Mouse (Mus musculus): ENCODE measurements around the gene Kcnip1. TPM values are rescaled to one million over a fixed set of nuclear protein-coding genes. Genes with fewer than 3 reads are reported as not detected.
A peak's percentile ranks its signal among the peaks of the same experiment; 100 is the strongest.

Gene Kcnip1
- total and polyA plus RNA-seq, 2 experiments from 2014 or later = 0.05 TPM; not detected in 1

DNA sequence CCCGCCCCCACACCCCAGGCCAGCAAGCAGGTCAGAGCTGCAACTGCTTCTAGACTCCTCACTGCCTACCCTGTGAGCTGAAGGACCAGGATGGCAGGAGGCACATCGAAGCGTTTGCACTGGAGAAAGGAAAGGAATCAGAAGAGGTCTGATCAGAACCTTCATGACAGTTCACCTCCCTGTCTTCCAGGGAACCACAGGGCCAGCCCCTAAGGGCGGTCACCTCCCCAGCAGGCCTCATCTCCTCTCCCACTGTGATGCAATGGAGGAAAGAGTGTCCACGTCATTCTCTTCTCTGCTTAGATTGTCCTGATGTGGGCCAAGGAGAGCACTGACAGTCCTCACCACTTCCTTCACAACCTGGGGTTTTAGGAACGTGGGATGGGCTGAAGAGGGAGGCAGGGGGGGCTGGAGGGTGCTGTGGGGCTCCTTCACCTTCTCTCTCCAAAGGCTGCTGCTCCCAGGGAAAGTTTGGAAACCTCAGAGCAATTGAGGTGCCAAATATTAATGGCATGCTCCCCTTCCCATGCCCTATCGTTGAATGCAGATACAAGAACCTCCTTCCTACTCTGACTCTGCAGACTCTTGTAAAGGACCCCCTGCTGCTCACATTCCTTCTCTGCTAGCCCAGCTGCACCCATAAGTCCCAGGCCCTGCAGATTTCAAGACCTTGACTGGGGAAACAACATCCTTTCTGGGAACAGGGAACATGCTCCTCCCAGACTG is 17.3 kb upstream of the Kcnip1 start:
- H3K36me3 ChIP-seq (replicated peaks; ENCODE audit: control insufficient read depth, insufficient read depth, low read length) = no peaks in the 10 kb centered on the region
- H3K27me3 ChIP-seq (ENCODE audit: control insufficient read depth, insufficient read depth, low read length) = no peaks in the 10 kb centered on the region
- H3K9me3 ChIP-seq (replicated peaks; ENCODE audit: control insufficient read depth, low read length) = no peaks in the 10 kb centered on the region
- peak overlapping the region; percentile 62 for H3K27ac ChIP-seq (ENCODE audit: low read depth)
- TF ChIP-seq EP300 (IDR thresholded peaks at IDR 0.05; ENCODE audit: low read depth) (no peak), CTCF (IDR thresholded peaks at IDR 0.05; ENCODE audit: low read depth) (no peak)
- H3K4me3 ChIP-seq (ENCODE audit: low read depth, low read length) = no peak overlapping the region
- H3K9ac ChIP-seq (replicated peaks; ENCODE audit: low read depth, low read length) = no peak overlapping the region
- DNase-seq (ENCODE audit: low spot score) = no peak
- H3K4me2 ChIP-seq (ENCODE audit: low read depth, low read length) = no peak overlapping the region
- no peaks in the 10 kb centered on the region for H3K4me1 ChIP-seq (ENCODE audit: control insufficient read depth, insufficient read depth)
- 51% methylated on average over 7 of the region's 7 CpGs for WGBS
- ATAC-seq (ENCODE audit: insufficient read depth, low read depth) = no peak; the same call in 1 of the 2 replicates

DNA sequence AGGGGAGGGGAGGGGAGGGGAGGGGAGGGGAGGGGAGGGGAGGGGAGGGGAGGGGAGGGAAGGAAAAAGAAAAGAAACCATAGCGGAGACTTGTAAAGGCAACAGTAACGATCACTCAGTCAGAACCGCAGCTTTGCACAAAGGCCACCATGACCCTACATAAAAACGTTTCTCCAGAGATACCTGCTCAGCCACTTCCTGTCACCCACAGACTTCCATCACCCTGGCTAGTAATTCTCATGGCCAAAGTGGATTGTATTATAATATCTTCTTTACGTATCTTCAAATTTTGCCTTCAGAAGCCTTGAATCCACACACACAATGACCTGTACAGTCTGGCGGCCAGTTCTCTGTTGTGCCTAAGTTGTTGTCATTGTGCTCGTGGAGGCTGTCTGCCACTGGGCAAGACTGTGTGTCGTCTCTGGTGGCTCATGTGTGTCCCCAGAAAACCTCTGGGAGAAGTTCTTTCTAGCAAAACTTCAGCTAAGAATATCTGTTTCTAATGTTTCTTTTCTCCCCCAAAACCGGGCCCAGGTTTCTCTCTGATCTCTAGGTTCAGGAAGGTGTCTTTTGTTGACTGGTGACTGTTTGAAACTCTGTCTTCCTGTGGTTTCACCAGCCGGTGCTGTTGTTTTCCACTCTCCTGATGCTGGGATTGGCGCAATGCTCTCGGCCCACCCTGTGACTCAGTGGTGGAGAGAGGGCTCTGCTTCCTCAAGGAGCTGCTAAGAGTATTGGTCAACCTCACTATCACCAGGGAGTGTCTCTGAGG is 16.6 kb upstream of the Kcnip1 start:
- 72% methylated on average over 12 of the region's 12 CpGs for WGBS
- TF ChIP-seq EP300 (IDR thresholded peaks at IDR 0.05; ENCODE audit: low read depth) (no peak), CTCF (IDR thresholded peaks at IDR 0.05; ENCODE audit: low read depth) (no peak)
- no peaks in the 10 kb centered on the region for H3K27me3 ChIP-seq (ENCODE audit: control insufficient read depth, insufficient read depth, low read length)

GRCm38 (mm10) chr11:34008702-34009101 is 15.8 kb upstream of the Kcnip1 start:
- Histone ChIP-seq H3K27ac (ENCODE audit: low read depth) (peak overlapping the region; percentile 21; the same call in 1 of the 2 replicates), H3K27me3 (ENCODE audit: control insufficient read depth, insufficient read depth, low read length) (no peaks in the 10 kb centered on the region), H3K4me1 (ENCODE audit: control insufficient read depth, insufficient read depth) (no peaks in the 10 kb centered on the region), H3K9me3 (replicated peaks; ENCODE audit: control insufficient read depth, low read length) (no peaks in the 10 kb centered on the region), H3K4me3 (ENCODE audit: low read depth, low read length) (no peak overlapping the region), H3K4me2 (ENCODE audit: low read depth, low read length) (peak overlapping the region; percentile 9; the same call in 1 of the 2 replicates), H3K36me3 (replicated peaks; ENCODE audit: control insufficient read depth, insufficient read depth, low read length) (no peaks in the 10 kb centered on the region), H3K9ac (replicated peaks; ENCODE audit: low read depth, low read length) (no peak overlapping the region)
- TF ChIP-seq EP300 (IDR thresholded peaks at IDR 0.05; ENCODE audit: low read depth) = no peak
- TF ChIP-seq CTCF (IDR thresholded peaks at IDR 0.05; ENCODE audit: low read depth) = peak; percentile 64
- ATAC-seq (ENCODE audit: insufficient read depth, low read depth) = no peak
- peak; percentile 22 for DNase-seq (ENCODE audit: low spot score)
- WGBS = 31% methylated on average over 9 of the region's 9 CpGs

More for the DNA sequence above, 16.6 kb upstream of the Kcnip1 start:
- no peaks in the 10 kb centered on the region for H3K9me3 ChIP-seq (replicated peaks; ENCODE audit: control insufficient read depth, low read length)
- H3K4me2 ChIP-seq (ENCODE audit: low read depth, low read length) = no peak overlapping the region
- peak overlapping the region; percentile 62; the same call in 1 of the 2 replicates for H3K27ac ChIP-seq (ENCODE audit: low read depth)
- H3K36me3 ChIP-seq (replicated peaks; ENCODE audit: control insufficient read depth, insufficient read depth, low read length) = no peaks in the 10 kb centered on the region
- ATAC-seq (ENCODE audit: insufficient read depth, low read depth) = no peak
- H3K9ac ChIP-seq (replicated peaks; ENCODE audit: low read depth, low read length) = no peak overlapping the region
- no peak overlapping the region for H3K4me3 ChIP-seq (ENCODE audit: low read depth, low read length)
- no peak for DNase-seq (ENCODE audit: low spot score)
- H3K4me1 ChIP-seq (ENCODE audit: control insufficient read depth, insufficient read depth) = no peaks in the 10 kb centered on the region

DNA sequence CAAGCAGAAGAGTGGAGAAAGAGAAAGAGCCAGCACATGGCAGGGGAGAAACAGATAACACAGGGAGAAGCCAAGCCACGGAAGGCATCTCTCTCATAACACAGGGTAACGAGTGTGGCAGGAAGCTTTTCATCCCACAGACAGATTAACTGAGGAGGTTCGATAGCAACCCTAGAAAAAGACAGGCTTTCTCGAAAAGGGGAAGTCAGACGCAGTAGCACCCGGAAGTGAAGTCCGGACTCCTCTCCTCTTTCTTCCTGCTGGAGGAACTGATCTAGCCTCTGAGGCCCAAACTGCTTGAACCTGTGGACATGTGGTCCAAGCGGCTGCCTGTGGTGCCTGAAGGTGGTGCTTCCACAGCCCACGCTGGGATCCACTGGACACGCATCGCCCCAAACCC is 15.3 kb upstream of the Kcnip1 start:
- H3K9me3 ChIP-seq (replicated peaks; ENCODE audit: control insufficient read depth, low read length) = no peaks in the 10 kb centered on the region
- DNase-seq (ENCODE audit: low spot score) = no peak
- H3K36me3 ChIP-seq (replicated peaks; ENCODE audit: control insufficient read depth, insufficient read depth, low read length) = no peaks in the 10 kb centered on the region
- peak overlapping the region; percentile 9; the same call in 1 of the 2 replicates for H3K4me2 ChIP-seq (ENCODE audit: low read depth, low read length)
- H3K27me3 ChIP-seq (ENCODE audit: control insufficient read depth, insufficient read depth, low read length) = no peaks in the 10 kb centered on the region
- no peak overlapping the region for H3K4me3 ChIP-seq (ENCODE audit: low read depth, low read length)
- H3K9ac ChIP-seq (replicated peaks; ENCODE audit: low read depth, low read length) = no peak overlapping the region
- whole genome bisulfite sequencing = 67% methylated on average over 11 of the region's 11 CpGs
- H3K27ac ChIP-seq (ENCODE audit: low read depth) = peak overlapping the region; percentile 21; the same call in 1 of the 2 replicates
- no peak for ATAC-seq (ENCODE audit: insufficient read depth, low read depth)
- no peak for TF ChIP-seq CTCF (IDR thresholded peaks at IDR 0.05; ENCODE audit: low read depth)
- TF ChIP-seq EP300 (IDR thresholded peaks at IDR 0.05; ENCODE audit: low read depth) = no peak
- no peaks in the 10 kb centered on the region for H3K4me1 ChIP-seq (ENCODE audit: control insufficient read depth, insufficient read depth)

DNA sequence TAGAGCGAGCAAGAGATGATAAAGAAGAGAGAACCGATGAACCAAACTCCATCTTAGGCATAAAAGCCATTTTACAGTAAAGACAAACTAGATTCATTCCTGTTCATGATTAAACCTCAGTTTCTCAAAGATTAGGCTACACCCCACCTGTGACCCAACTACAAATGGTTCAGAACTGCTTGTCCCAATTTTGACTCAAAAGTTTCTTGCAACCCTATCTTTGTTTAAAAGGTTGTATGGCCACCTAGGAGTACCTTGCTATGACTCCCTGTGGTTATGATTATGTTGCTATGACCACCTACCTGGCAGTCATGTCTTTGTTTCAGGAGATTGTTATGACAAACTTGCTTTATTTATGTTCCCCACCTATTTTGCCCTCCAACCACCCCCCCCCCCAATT is 14.7 kb upstream of the Kcnip1 start:
- Histone ChIP-seq H3K27ac (ENCODE audit: low read depth) (no peak overlapping the region), H3K9ac (replicated peaks; ENCODE audit: low read depth, low read length) (no peak overlapping the region), H3K4me1 (ENCODE audit: control insufficient read depth, insufficient read depth) (no peaks in the 10 kb centered on the region), H3K27me3 (ENCODE audit: control insufficient read depth, insufficient read depth, low read length) (no peaks in the 10 kb centered on the region), H3K4me3 (ENCODE audit: low read depth, low read length) (no peak overlapping the region), H3K9me3 (replicated peaks; ENCODE audit: control insufficient read depth, low read length) (no peaks in the 10 kb centered on the region), H3K36me3 (replicated peaks; ENCODE audit: control insufficient read depth, insufficient read depth, low read length) (no peaks in the 10 kb centered on the region), H3K4me2 (ENCODE audit: low read depth, low read length) (no peak overlapping the region)
- no peak for DNase-seq (ENCODE audit: low spot score)
- ATAC-seq (ENCODE audit: insufficient read depth, low read depth) = no peak
- 67% methylated on average over 2 of the region's 2 CpGs for WGBS
- no peak for TF ChIP-seq CTCF (IDR thresholded peaks at IDR 0.05; ENCODE audit: low read depth)
- TF ChIP-seq EP300 (IDR thresholded peaks at IDR 0.05; ENCODE audit: low read depth) = no peak
